Comparison of ENCODE assay signal across 18 mouse cellular contexts in the genomic region with DNA sequence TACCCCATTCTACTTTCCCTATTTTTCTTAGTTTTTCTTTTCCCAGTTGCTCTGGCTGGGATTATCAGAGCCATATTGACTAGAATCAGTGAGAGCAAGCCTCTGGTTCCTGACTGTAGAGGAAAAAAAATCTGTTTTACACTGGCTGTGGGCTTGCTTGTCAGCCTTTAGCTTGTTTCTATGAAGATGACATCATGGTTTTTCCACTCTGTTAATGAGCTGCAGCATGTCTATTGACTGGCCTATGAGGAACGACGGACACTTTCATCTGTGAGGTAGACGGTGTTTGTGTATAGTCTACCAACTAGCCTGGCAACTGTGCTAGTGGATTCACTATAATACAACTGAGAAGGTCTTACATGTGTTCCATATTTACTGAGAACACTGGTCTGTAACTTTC.
"Had no signal": no experiment of that assay in that cellular context is flagged by ENCODE, and none has a peak within 500 bp of the region (broad histone marks: within the 10 kb centered on the region; RNA-seq: fewer than 3 reads in every experiment).

No protein-coding gene starts in this region.

- H3K4me1 ChIP-seq: midbrain, embryonic 10.5 days; midbrain, embryonic 12.5 days; neural tube, embryonic 13.5 days; neural tube, embryonic 15.5 days had no signal

- H3K9me3 ChIP-seq: midbrain, embryonic 10.5 days; midbrain, embryonic 12.5 days; neural tube, embryonic 13.5 days; neural tube, embryonic 15.5 days had no signal

- H3K36me3 ChIP-seq: midbrain, embryonic 10.5 days; midbrain, embryonic 12.5 days; neural tube, embryonic 13.5 days; neural tube, embryonic 15.5 days had no signal

- ATAC-seq: midbrain, embryonic 16.5 days had no signal

- H3K4me2 ChIP-seq: lung, embryonic 14.5 days; midbrain, embryonic 12.5 days; neural tube, embryonic 13.5 days; neural tube, embryonic 15.5 days had no signal

- H3K27me3 ChIP-seq: midbrain, embryonic 12.5 days; neural tube, embryonic 13.5 days; neural tube, embryonic 15.5 days had no signal

- H3K9ac ChIP-seq: lung, embryonic 14.5 days; midbrain, embryonic 12.5 days; neural tube, embryonic 13.5 days; neural tube, embryonic 15.5 days had no signal

- DNase-seq: lung, adult 18-20 months; lung, embryonic 14.5 days; lung, postnatal 10 days; lung, postnatal 4 days; midbrain, embryonic 14.5 days; right cerebral cortex, adult 18-20 months; right cerebral cortex, postnatal 25 days; right cerebral cortex, postnatal 4 days; spleen, adult 18-20 months; thymus, adult 18-20 months; thymus, postnatal 14 days; thymus, postnatal 36 days had no signal

- H3K4me3 ChIP-seq: midbrain, embryonic 10.5 days; midbrain, embryonic 12.5 days; myocyte; neural tube, embryonic 13.5 days; neural tube, embryonic 15.5 days had no signal

- H3K27ac ChIP-seq: midbrain, embryonic 10.5 days; midbrain, embryonic 12.5 days; neural tube, embryonic 13.5 days; neural tube, embryonic 15.5 days had no signal
